Mouse (Mus musculus) hindbrain, embryonic 12.5 days (tissue): Measurements from ENCODE around the gene Chat. TPM values are rescaled to one million over a fixed set of nuclear protein-coding genes. Genes with fewer than 3 reads are reported as not detected.
A peak's percentile ranks its signal among the peaks of the same experiment; 100 is the strongest.

ENCODE experiments used
- ATAC-seq: fragments of 200-750 bp; cut with Nextera tagmentation; 2 replicates; pipeline ENCODE4 v1.8.0; 2017; ENCODE audit warnings: moderate TSS enrichment; ENCODE audit not compliant: low FRiP score
- H3K27ac ChIP-seq: fragments of 300-500 bp; sonication (generic); 2 replicates; pipeline ENCODE4 v1.5.1; 2016; ENCODE audit warnings: mild to moderate bottlenecking
- H3K27me3 ChIP-seq: fragments of 300-500 bp; sonication (generic); 2 replicates; pipeline ENCODE4 v1.6.1; 2016; ENCODE audit warnings: mild to moderate bottlenecking
- H3K36me3 ChIP-seq: fragments of 300-500 bp; sonication (generic); 2 replicates; pipeline ENCODE4 v1.6.1; 2016; ENCODE audit warnings: mild to moderate bottlenecking
- H3K4me1 ChIP-seq: fragments of 300-500 bp; sonication (generic); 2 replicates; pipeline ENCODE4 v1.6.1; 2016
- H3K4me2 ChIP-seq: fragments of 300-500 bp; sonication (generic); replicated peaks from 2 replicates; pipeline ENCODE4 v1.6.1; 2016; ENCODE audit warnings: mild to moderate bottlenecking
- H3K4me3 ChIP-seq: fragments of 300-500 bp; sonication (generic); 2 replicates; pipeline ENCODE4 v1.5.1; 2016; ENCODE audit warnings: mild to moderate bottlenecking
- H3K9ac ChIP-seq: fragments of 300-500 bp; sonication (generic); 2 replicates; pipeline ENCODE4 v1.6.1; 2016; ENCODE audit warnings: mild to moderate bottlenecking, moderate library complexity
- H3K9me3 ChIP-seq: fragments of 300-500 bp; sonication (generic); replicated peaks from 2 replicates; pipeline ENCODE4 v1.6.1; 2016; ENCODE audit warnings: mild to moderate bottlenecking
- WGBS: fragments of 180-500 bp; shearing (Covaris S2); methylation state at CpG from one replicate; pipeline ENCODE4 v1.1.7; 2016; 5-methylcytosine and 5-hydroxymethylcytosine counted together
- polyA plus RNA-seq: library from polyadenylated mRNA; unstranded; fragments of >200 nt; fragmentation: Nextera tagmentation; extraction: Ambion mirVana; gene quantifications from 2 replicates; pipeline ENCODE4 v1.2.1, GENCODE M21; 2016

The Chat gene
- 0.80 and 1.7 TPM in 2 replicates for polyA plus RNA-seq

GRCm38 (mm10) chr14:32465889-32466288 is at the start of gene Chat:
Gene Chat, minus strand, starts transcription at chr14:32465989.
- H3K9ac ChIP-seq: peak within 1 kb of the TSS; percentile 14; the same call in 1 of the 2 replicates
- H3K4me3 ChIP-seq: peak within 1 kb of the TSS; percentile 40
- ATAC-seq: no peak
- H3K4me2 ChIP-seq: peak within 1 kb of the TSS; percentile 64
- H3K36me3 ChIP-seq: no peaks in the 10 kb centered on the region
- H3K27ac ChIP-seq: no peak within 1 kb of the TSS
- peaks cover 30% of the 10 kb centered on the region for H3K4me1 ChIP-seq
- H3K27me3 ChIP-seq: peaks cover 74% of the 10 kb centered on the region
- no peaks in the 10 kb centered on the region; the same call in 1 of the 2 replicates for H3K9me3 ChIP-seq
- 14% methylated on average over 13 of the region's 13 CpGs for WGBS

GRCm38 (mm10) chr14:32513336-32514032 is 47.7 kb upstream of the Chat start, which contains the start of gene Ercc6:
Gene Ercc6, plus strand, starts transcription at chr14:32513521.
- Histone ChIP-seq H3K4me3 (peak within 1 kb of the TSS; percentile 63), H3K9me3 (no peaks in the 10 kb centered on the region), H3K27me3 (no peaks in the 10 kb centered on the region), H3K27ac (peak within 1 kb of the TSS; percentile 86), H3K4me1 (peaks cover 14% of the 10 kb centered on the region), H3K9ac (peak within 1 kb of the TSS; percentile 66), H3K4me2 (peak within 1 kb of the TSS; percentile 61), H3K36me3 (peaks cover 14% of the 10 kb centered on the region)
- under 1% methylated on average over 62 of the region's 62 CpGs for WGBS
- ATAC-seq: peak; percentile 96

GRCm38 (mm10) chr14:32512912-32513311 is 47.1 kb upstream of the Chat start:
- peaks cover 14% of the 10 kb centered on the region for H3K4me1 ChIP-seq
- H3K9ac ChIP-seq: no peak overlapping the region
- H3K4me3 ChIP-seq: peak overlapping the region; percentile 63
- H3K9me3 ChIP-seq: no peaks in the 10 kb centered on the region
- peak overlapping the region; percentile 61 for H3K4me2 ChIP-seq
- 41% methylated on average over 9 of the region's 9 CpGs for WGBS
- H3K27me3 ChIP-seq: no peaks in the 10 kb centered on the region
- no peak overlapping the region; the same call in 1 of the 2 replicates for H3K27ac ChIP-seq
- ATAC-seq: peak; percentile 47
- peaks cover 11% of the 10 kb centered on the region for H3K36me3 ChIP-seq

- H3K9ac ChIP-seq: no peak overlapping the region
- 86% methylated on average over 6 of the region's 6 CpGs for WGBS
- no peaks in the 10 kb centered on the region for H3K27me3 ChIP-seq
- H3K4me2 ChIP-seq: no peak overlapping the region
- H3K9me3 ChIP-seq: no peaks in the 10 kb centered on the region
- H3K4me3 ChIP-seq: no peak overlapping the region
- no peaks in the 10 kb centered on the region for H3K36me3 ChIP-seq
- no peak for ATAC-seq
- no peak overlapping the region for H3K27ac ChIP-seq
- peaks cover 8% of the 10 kb centered on the region for H3K4me1 ChIP-seq
Measured at GRCm38 (mm10) chr14:32509443-32509961, 43.7 kb upstream of the Chat start.

GRCm38 (mm10) chr14:32508105-32508835 is 42.5 kb upstream of the Chat start:
- Histone ChIP-seq H3K9ac (no peak overlapping the region), H3K27ac (no peak overlapping the region), H3K4me2 (no peak overlapping the region), H3K9me3 (no peaks in the 10 kb centered on the region), H3K4me1 (0 out of 2 replicates have a peak, but pooled peaks cover 2% of the 10 kb centered on the region), H3K36me3 (no peaks in the 10 kb centered on the region), H3K4me3 (no peak overlapping the region), H3K27me3 (no peaks in the 10 kb centered on the region)
- WGBS: 71% methylated on average over 10 of the region's 10 CpGs
- no peak for ATAC-seq

GRCm38 (mm10) chr14:32507216-32507615 is 41.4 kb upstream of the Chat start:
- Histone ChIP-seq H3K9me3 (no peaks in the 10 kb centered on the region), H3K36me3 (no peaks in the 10 kb centered on the region), H3K27me3 (no peaks in the 10 kb centered on the region), H3K9ac (no peak overlapping the region), H3K27ac (no peak overlapping the region), H3K4me2 (no peak overlapping the region), H3K4me1 (no peaks in the 10 kb centered on the region), H3K4me3 (no peak overlapping the region)
- no peak for ATAC-seq
- WGBS: 86% methylated on average over 4 of the region's 4 CpGs

- H3K4me3 ChIP-seq: no peak overlapping the region
- no peaks in the 10 kb centered on the region for H3K36me3 ChIP-seq
- ATAC-seq: no peak
- H3K9me3 ChIP-seq: no peaks in the 10 kb centered on the region
- H3K9ac ChIP-seq: no peak overlapping the region
- H3K4me1 ChIP-seq: no peaks in the 10 kb centered on the region
- no peak overlapping the region for H3K27ac ChIP-seq
- no peak overlapping the region for H3K4me2 ChIP-seq
- no peaks in the 10 kb centered on the region for H3K27me3 ChIP-seq
- whole genome bisulfite sequencing: 90% methylated on average over 10 of the region's 10 CpGs
Measured at GRCm38 (mm10) chr14:32506329-32506728, 40.5 kb upstream of the Chat start.

GRCm38 (mm10) chr14:32503897-32504296 is 38.1 kb upstream of the Chat start:
- Histone ChIP-seq H3K9ac (no peak overlapping the region), H3K4me1 (no peaks in the 10 kb centered on the region), H3K4me3 (no peak overlapping the region), H3K4me2 (no peak overlapping the region), H3K9me3 (no peaks in the 10 kb centered on the region), H3K36me3 (no peaks in the 10 kb centered on the region), H3K27me3 (no peaks in the 10 kb centered on the region), H3K27ac (no peak overlapping the region)
- ATAC-seq: no peak
- WGBS: 92% methylated on average over 1 of the region's 1 CpGs

GRCm38 (mm10) chr14:32502764-32503688 is 37.2 kb upstream of the Chat start:
- Histone ChIP-seq H3K27ac (no peak overlapping the region), H3K4me2 (no peak overlapping the region), H3K36me3 (no peaks in the 10 kb centered on the region), H3K9me3 (no peaks in the 10 kb centered on the region), H3K4me1 (no peaks in the 10 kb centered on the region), H3K9ac (no peak overlapping the region), H3K4me3 (no peak overlapping the region), H3K27me3 (no peaks in the 10 kb centered on the region)
- WGBS: 80% methylated on average over 9 of the region's 9 CpGs
- ATAC-seq: no peak

- Histone ChIP-seq H3K27me3 (no peaks in the 10 kb centered on the region), H3K4me3 (no peak overlapping the region), H3K9me3 (no peaks in the 10 kb centered on the region), H3K27ac (no peak overlapping the region), H3K36me3 (no peaks in the 10 kb centered on the region), H3K4me1 (no peaks in the 10 kb centered on the region), H3K4me2 (no peak overlapping the region), H3K9ac (no peak overlapping the region)
- ATAC-seq: no peak
- 78% methylated on average over 2 of the region's 2 CpGs for WGBS
Measured at GRCm38 (mm10) chr14:32501303-32501702, 35.5 kb upstream of the Chat start.

GRCm38 (mm10) chr14:32496115-32496850 is 30.5 kb upstream of the Chat start:
- no peak for ATAC-seq
- WGBS: 76% methylated on average over 8 of the region's 8 CpGs
- Histone ChIP-seq H3K4me1 (no peaks in the 10 kb centered on the region), H3K9me3 (no peaks in the 10 kb centered on the region), H3K36me3 (no peaks in the 10 kb centered on the region), H3K4me3 (no peak overlapping the region), H3K4me2 (no peak overlapping the region), H3K27ac (no peak overlapping the region), H3K27me3 (peaks cover 3% of the 10 kb centered on the region; the same call in 1 of the 2 replicates), H3K9ac (no peak overlapping the region)
